Mouse (Mus musculus): ENCODE measurements around the gene Ptgis. TPM values are rescaled to one million over a fixed set of nuclear protein-coding genes. Genes with fewer than 3 reads are reported as not detected.
A peak's percentile ranks its signal among the peaks of the same experiment; 100 is the strongest.

Ptgis gene
- total RNA-seq (2014; fragmentation: Nextera tagmentation): not detected in 2 replicates
- total RNA-seq (2017): 0.06 TPM in 1 of 2 replicates, not detected in the other
- polyA plus RNA-seq (2012): not detected in 2 replicates

DNA sequence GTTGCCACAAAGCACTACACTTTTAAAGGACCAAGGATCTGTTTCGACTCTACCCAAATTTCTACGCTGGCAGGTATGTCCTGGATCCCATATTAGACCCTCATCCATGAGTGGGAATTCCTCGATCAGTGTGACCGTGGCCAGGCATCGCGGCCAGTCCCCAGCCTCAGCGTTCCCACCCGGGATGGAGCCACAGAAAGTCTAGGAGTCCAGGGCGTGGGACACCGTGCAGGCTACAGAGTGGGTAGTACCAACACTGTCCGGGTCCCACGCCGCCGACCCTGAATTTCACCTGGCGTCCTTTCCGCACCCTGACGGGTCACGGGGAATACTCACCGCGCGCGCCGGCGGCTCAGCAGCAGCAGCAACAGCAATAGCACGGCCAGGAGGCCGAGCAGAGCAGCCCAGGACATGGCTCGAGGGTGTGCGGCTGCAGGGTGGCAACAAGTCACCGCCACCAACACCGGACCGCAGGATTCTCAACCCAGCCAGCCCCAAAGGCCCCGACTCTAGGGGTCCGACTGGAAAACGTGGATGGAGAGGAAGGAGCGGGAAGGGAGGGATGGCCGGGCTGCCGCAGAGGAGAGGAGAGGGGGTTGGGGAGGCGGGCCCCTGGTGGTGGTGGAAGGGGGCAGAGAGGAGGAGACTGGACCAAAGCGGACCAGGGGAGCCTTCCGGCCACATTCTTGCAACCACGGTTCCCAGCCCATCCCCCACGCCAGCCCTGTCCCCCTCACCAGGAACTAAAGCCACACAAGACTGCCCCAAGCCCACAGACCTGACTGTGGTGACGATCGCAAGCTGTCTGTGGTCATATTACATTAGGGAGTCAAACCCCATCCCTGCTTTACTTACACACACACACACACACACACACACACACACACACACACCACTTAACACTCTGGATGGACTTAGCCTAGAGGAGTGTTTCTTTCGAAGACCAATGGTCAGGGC is at the start of gene Ptgis:
TSS of gene Ptgis (minus strand) at position 597 of the 957 bp plus-strand sequence.
- H3K27me3 ChIP-seq (ENCODE audit: insufficient read depth, low read length): peaks cover 5% of the 10 kb centered on the region
- DNase-seq (ENCODE audit: low spot score) (no peak), ATAC-seq (ENCODE audit: extremely low read depth, insufficient number of reproducible peaks, low FRiP score, poor library complexity, severe bottlenecking) (no peak)
- no peaks in the 10 kb centered on the region for H3K4me1 ChIP-seq (ENCODE audit: insufficient read depth, low read depth, low read length)
- H3K4me3 ChIP-seq (ENCODE audit: low read depth, low read length): no peak within 1 kb of the TSS
- H3K36me3 ChIP-seq (replicated peaks): no peaks in the 10 kb centered on the region
- TF ChIP-seq TAL1 (conservative IDR thresholded peaks at IDR 0.05; ENCODE audit: low read depth, low read length) (no peak), GATA2 (IDR thresholded peaks at IDR 0.05; ENCODE audit: borderline replicate concordance, low read depth, low read length) (no peak), CTCF (IDR thresholded peaks at IDR 0.05; ENCODE audit: low read depth, low read length) (no peak), GATA1 (IDR thresholded peaks at IDR 0.05; ENCODE audit: borderline replicate concordance, low read length) (no peak), POLR2AphosphoS5 (IDR thresholded peaks at IDR 0.05; ENCODE audit: insufficient replicate concordance, low read depth, low read length) (no peak)
- H3K9me3 ChIP-seq (replicated peaks): 0 out of 2 replicates have a peak, but pooled peaks cover 4% of the 10 kb centered on the region

GRCm38 (mm10) chr2:167281461-167281860 is 41.1 kb upstream of the Ptgis start:
- no peak for TF ChIP-seq POLR2AphosphoS5 (IDR thresholded peaks at IDR 0.05; ENCODE audit: insufficient replicate concordance, low read depth, low read length)
- no peak for TF ChIP-seq GATA1 (IDR thresholded peaks at IDR 0.05; ENCODE audit: borderline replicate concordance, low read length)
- no peak for TF ChIP-seq GATA2 (IDR thresholded peaks at IDR 0.05; ENCODE audit: borderline replicate concordance, low read depth, low read length)
- TF ChIP-seq TAL1 (conservative IDR thresholded peaks at IDR 0.05; ENCODE audit: low read depth, low read length): no peak
- TF ChIP-seq CTCF (IDR thresholded peaks at IDR 0.05; ENCODE audit: low read depth, low read length): no peak
- DNase-seq (ENCODE audit: low spot score) (no peak), ATAC-seq (ENCODE audit: extremely low read depth, insufficient number of reproducible peaks, low FRiP score, poor library complexity, severe bottlenecking) (no peak)
- 0 out of 2 replicates have a peak, but pooled peaks cover 3% of the 10 kb centered on the region for H3K4me1 ChIP-seq (ENCODE audit: insufficient read depth, low read depth, low read length)
- peaks cover 3% of the 10 kb centered on the region for H3K27me3 ChIP-seq (ENCODE audit: insufficient read depth, low read length)
- no peaks in the 10 kb centered on the region for H3K36me3 ChIP-seq (replicated peaks)
- H3K9me3 ChIP-seq (replicated peaks): no peaks in the 10 kb centered on the region
- no peak overlapping the region for H3K4me3 ChIP-seq (ENCODE audit: low read depth, low read length)

- Histone ChIP-seq H3K9me3 (replicated peaks) (no peaks in the 10 kb centered on the region), H3K27me3 (ENCODE audit: insufficient read depth, low read length) (peaks cover 3% of the 10 kb centered on the region), H3K4me3 (ENCODE audit: low read depth, low read length) (no peak overlapping the region), H3K36me3 (replicated peaks) (no peaks in the 10 kb centered on the region), H3K4me1 (ENCODE audit: insufficient read depth, low read depth, low read length) (0 out of 2 replicates have a peak, but pooled peaks cover 3% of the 10 kb centered on the region)
- TF ChIP-seq GATA1 (IDR thresholded peaks at IDR 0.05; ENCODE audit: borderline replicate concordance, low read length) (no peak), TAL1 (conservative IDR thresholded peaks at IDR 0.05; ENCODE audit: low read depth, low read length) (no peak), GATA2 (IDR thresholded peaks at IDR 0.05; ENCODE audit: borderline replicate concordance, low read depth, low read length) (no peak), CTCF (IDR thresholded peaks at IDR 0.05; ENCODE audit: low read depth, low read length) (no peak), POLR2AphosphoS5 (IDR thresholded peaks at IDR 0.05; ENCODE audit: insufficient replicate concordance, low read depth, low read length) (no peak)
- no peak for ATAC-seq (ENCODE audit: extremely low read depth, insufficient number of reproducible peaks, low FRiP score, poor library complexity, severe bottlenecking)
- DNase-seq (ENCODE audit: low spot score): no peak
Observed at GRCm38 (mm10) chr2:167280986-167281310, 40.5 kb upstream of the Ptgis start.

DNA sequence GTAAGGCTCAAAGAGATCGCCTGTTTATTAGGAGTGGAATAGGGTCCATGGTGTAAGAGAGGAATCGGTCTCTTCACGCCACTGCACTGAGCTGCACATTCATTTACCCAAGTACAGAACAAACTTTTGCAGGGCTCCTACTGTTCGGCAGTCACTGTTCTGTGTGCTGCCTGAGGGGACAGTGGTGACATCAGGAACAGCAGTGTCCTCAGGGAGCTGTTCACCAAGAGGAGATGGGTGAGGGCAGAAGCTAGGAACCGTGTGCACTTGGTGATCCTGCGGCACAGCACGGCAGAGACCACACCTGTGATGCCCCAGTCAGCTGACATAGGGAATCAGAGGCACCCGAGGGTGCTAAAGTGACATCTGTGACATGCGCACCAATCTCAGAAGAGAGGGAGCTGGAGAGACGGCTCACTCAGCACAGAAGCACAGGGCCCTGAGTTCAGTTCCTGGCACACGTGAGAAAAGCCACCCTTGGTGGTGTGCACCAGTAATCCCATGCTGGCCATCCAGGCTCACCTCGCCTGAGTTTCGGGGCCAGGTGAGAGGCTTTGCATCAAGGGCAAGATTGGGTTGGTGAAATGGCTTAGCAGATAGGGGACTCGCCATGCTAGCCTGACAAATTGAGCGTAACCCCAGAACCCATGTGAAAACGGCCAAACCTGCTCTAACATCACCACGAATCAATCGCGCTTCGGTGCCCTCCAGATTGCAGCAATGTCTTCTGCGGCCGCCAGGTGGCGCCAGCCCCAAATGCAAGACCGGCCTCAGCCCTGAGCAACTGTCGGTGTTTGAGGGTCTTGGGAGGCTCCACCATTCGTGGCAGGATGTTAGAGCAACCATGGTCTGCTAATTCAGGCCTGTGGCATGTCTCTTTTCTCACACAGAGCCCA is 39.9 kb upstream of the Ptgis start:
- Histone ChIP-seq H3K27me3 (ENCODE audit: insufficient read depth, low read length) (peaks cover 3% of the 10 kb centered on the region), H3K9me3 (replicated peaks) (no peaks in the 10 kb centered on the region), H3K4me3 (ENCODE audit: low read depth, low read length) (no peak overlapping the region), H3K4me1 (ENCODE audit: insufficient read depth, low read depth, low read length) (0 out of 2 replicates have a peak, but pooled peaks cover 3% of the 10 kb centered on the region), H3K36me3 (replicated peaks) (no peaks in the 10 kb centered on the region)
- no peak for ATAC-seq (ENCODE audit: extremely low read depth, insufficient number of reproducible peaks, low FRiP score, poor library complexity, severe bottlenecking)
- TF ChIP-seq TAL1 (conservative IDR thresholded peaks at IDR 0.05; ENCODE audit: low read depth, low read length): no peak
- peak; percentile 87 for TF ChIP-seq CTCF (IDR thresholded peaks at IDR 0.05; ENCODE audit: low read depth, low read length)
- peak; percentile 31 for DNase-seq (ENCODE audit: low spot score)

DNA sequence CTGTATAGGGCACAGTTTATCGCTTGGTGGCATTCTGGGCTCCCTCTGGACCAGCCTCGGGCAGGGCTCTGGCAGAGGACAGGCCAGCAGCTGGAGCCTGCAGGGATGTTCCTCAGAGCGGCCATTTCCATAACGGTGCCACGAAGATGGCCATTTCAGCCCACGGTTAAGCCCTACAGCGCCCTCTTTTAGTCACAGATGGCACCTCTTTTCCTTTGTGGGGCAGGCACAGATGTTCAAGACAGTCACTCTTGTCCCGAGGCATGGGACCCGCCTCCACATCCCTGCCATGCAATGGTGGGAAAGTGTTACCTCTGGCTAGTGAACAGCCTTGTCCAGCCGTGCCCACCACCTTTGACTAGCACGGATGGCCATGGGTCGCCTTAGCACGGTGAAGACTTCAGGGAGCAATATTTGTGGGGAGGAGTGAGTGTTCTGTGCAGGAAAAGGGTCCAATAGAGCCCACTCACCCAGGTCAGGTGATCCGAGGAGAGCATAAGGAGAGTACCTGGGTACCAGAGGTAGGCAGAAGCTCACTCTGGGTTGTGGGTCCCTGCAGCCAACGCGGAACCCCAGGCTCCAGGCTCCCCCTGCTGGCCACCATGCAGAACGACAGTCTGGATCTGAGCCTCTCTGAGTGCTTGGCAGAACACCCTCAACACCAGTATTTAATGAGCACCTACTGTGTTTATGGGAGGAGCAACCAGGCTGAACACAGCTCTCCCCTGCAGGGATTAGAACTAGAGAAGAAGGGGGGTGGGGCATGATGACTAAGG is 38.5 kb upstream of the Ptgis start:
- peak; percentile 83 for TF ChIP-seq CTCF (IDR thresholded peaks at IDR 0.05; ENCODE audit: low read depth, low read length)
- no peak for TF ChIP-seq GATA2 (IDR thresholded peaks at IDR 0.05; ENCODE audit: borderline replicate concordance, low read depth, low read length)
- no peak for ATAC-seq (ENCODE audit: extremely low read depth, insufficient number of reproducible peaks, low FRiP score, poor library complexity, severe bottlenecking)
- Histone ChIP-seq H3K9me3 (replicated peaks) (no peaks in the 10 kb centered on the region), H3K27me3 (ENCODE audit: insufficient read depth, low read length) (peaks cover 3% of the 10 kb centered on the region), H3K4me1 (ENCODE audit: insufficient read depth, low read depth, low read length) (0 out of 2 replicates have a peak, but pooled peaks cover 3% of the 10 kb centered on the region), H3K4me3 (ENCODE audit: low read depth, low read length) (no peak overlapping the region), H3K36me3 (replicated peaks) (no peaks in the 10 kb centered on the region)
- DNase-seq (ENCODE audit: low spot score): peak; percentile 48

Measured in G1E (cell line).